Mouse (Mus musculus) bone marrow macrophage, adult 2 months (primary cell): ENCODE results near the gene Gm27021. TPM values are rescaled to one million over a fixed set of nuclear protein-coding genes. Genes with fewer than 3 reads are reported as not detected.

Experiments used
- H3K27ac ChIP-seq: 2 replicates; pipeline ENCODE4 v1.5.1; 2012; ENCODE audit warnings: low read depth, low read length; ENCODE audit not compliant: insufficient read depth
- H3K4me1 ChIP-seq: 2 replicates; pipeline ENCODE4 v1.6.1; 2012; ENCODE audit warnings: low read length; ENCODE audit not compliant: control insufficient read depth, insufficient read depth
- H3K4me3 ChIP-seq: 2 replicates; pipeline ENCODE4 v1.5.1; 2012; ENCODE audit warnings: mild to moderate bottlenecking, low read length, moderate library complexity; ENCODE audit not compliant: insufficient read depth
- CTCF ChIP-seq: IDR thresholded peaks from 2 replicates; pipeline ENCODE4 v1.5.1; 2012; ENCODE audit warnings: low read depth, mild to moderate bottlenecking, low read length, moderate library complexity
- POLR2A ChIP-seq: IDR thresholded peaks from 2 replicates; pipeline ENCODE4 v1.6.1; 2012; ENCODE audit warnings: mild to moderate bottlenecking, low read depth, low read length, borderline replicate concordance
- polyA plus RNA-seq: library from polyadenylated mRNA; stranded (reverse); fragments of >200 nt; gene quantifications from 2 replicates; pipeline ENCODE4 v1.2.4, GENCODE M21; 2012; ENCODE audit not compliant: missing spikeins, insufficient read depth, insufficient read length

Gene Gm27021
- polyA plus RNA-seq, result not detected in 2 replicates

DNA sequence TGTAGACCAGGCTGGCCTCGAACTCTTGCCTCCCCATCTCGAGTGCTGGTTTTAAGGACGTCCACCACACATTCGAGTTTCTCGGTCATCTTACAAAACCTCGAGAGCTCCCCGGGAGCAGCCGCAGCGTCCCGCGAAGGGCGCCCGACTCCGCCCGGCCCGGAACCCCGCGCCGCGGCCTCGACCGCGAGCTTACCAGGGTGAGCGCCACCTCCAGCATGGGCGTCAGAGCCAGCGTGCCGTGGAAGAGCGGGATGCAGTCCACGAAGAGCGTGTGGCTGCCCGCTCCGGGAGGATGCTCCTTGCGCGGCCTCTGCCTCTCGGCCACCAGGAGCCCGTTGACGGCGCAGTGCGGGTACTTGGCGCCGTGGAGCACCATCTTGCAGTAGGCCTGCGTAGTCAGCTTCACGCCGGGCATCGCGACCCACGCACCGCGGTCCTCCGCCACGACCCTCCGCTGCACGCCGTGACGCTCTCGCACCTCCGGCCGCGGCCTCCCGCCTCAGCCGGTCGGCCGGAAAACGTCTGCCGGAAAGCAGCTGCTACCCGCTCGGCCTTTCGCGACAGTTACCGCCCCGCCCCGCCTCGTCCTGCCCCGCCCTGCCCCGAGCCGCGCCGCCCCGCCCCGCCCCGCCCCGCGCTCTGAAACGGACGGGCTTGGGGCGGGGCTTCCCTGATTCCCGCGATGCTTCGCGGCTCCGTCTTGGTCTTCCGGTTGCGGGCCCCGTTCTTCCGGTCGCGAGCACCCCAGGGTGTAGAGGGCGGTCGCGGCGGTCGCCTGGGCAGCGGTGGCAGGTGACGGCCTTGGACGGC lies at the start of gene Gm27021, which contains the start of gene Cox4i1:
Gene Gm27021, minus strand, starts transcription at position 519 of the 813 bp plus-strand sequence.
Gene Cox4i1, plus strand, starts transcription at position 662 of the 813 bp plus-strand sequence.
- Histone ChIP-seq H3K4me1 (peaks cover 54% of the 10 kb centered on the region), H3K27ac (peak within 1 kb of the TSS; percentile 75), H3K4me3 (peak within 1 kb of the TSS; percentile 99)
- no peak for TF ChIP-seq CTCF
- TF ChIP-seq POLR2A, result no peak

DNA sequence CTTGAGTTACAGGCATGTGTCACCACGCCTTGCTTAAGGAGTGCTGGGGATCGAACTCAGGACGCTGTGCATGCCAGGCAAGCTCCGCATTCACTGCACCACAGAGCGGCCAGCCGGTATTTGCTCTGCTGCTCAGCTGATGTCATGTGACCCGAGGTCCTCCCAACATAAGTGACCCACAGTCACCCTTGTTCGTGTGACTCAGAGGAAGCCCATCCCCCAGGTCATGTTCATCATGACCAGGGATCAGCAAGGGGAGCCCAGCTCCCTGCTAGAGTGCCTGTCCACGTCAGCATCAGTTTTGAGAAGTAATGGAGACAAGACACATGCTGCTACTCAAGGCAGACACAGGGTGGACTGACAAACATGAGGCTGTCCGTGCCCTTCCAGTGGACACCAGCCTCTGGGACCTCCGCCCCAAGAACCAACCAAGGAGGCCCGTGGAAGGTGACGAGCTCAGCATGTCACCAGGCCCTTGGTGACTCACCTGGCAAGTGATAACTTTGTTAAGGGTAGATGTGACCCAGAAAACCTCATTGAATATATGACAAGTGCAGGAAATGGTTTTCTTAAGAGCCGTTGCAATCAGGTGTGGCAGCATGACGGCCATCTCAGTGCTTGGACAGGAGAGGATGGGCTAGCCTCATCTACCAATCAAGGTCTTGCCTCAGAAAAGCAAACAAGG lies 48.3 kb upstream of the Gm27021 start:
- Histone ChIP-seq H3K4me1 (peaks cover 34% of the 10 kb centered on the region), H3K4me3 (no peak overlapping the region), H3K27ac (peak overlapping the region; percentile 91)
- TF ChIP-seq POLR2A, result no peak
- no peak for TF ChIP-seq CTCF

DNA sequence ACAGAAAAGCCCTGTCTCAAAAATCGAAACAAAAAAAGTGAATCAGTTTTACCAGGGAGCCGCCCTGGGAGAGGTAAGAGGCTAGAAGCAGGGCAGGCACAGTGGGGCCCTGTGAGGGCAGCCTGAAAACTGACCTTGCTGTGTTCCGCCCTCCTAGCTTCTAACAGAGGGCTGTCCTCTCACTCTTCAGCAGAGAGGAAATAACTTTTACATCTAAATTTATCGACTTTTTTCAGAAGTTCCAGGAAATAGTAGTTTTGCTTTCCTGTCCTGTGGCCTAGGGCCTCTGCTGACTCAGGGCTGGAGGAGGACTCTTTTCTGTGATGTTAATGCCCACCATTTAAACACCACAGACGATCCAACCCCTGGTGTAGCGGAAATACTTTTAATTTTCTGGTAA lies 47.3 kb upstream of the Gm27021 start:
- no peak overlapping the region for H3K4me3 ChIP-seq
- H3K27ac ChIP-seq, result peak overlapping the region; percentile 91
- TF ChIP-seq POLR2A (no peak), CTCF (no peak)
- H3K4me1 ChIP-seq, result peaks cover 39% of the 10 kb centered on the region

DNA sequence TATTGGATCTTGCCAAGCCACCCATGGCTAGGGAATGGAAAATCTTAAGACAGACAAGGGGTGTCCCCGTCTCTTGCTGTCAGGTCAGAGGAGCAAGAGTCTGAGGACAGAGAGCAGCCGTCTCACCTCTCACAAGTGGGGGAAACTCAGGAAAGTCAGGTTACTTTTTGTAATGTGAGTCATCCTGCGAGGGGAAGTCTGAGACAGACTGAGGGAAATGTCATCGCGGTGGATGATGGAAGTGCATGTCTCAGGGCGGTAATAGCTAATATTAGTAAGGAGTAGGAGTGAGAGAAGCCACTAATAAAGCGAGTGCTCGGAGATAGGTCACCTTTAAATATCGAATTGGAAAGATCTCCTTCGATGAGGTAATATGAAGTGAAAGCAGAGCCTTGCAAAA lies 41.3 kb upstream of the Gm27021 start:
- Histone ChIP-seq H3K4me1 (peaks cover 32% of the 10 kb centered on the region), H3K4me3 (no peak overlapping the region), H3K27ac (no peak overlapping the region)
- no peak for TF ChIP-seq CTCF
- TF ChIP-seq POLR2A, result no peak

DNA sequence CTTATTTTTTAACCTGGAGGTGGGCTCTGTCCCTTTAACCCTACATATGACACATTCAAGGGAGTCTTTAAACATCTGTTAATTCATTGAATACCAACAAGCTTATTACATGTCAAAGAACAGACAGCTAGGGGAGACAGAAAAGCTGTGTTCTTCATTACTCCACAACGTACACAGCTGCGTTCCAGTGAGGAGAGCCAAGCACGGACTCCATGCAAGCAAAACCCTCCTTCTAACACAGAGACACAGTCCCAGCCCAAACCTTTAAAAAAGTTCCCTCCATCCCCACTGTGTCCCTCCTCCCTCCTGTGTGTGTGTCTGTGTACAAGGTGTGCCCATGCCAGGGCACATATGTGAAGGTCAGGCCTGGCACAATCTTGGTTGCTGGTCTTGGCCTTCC lies 38.3 kb upstream of the Gm27021 start:
- Histone ChIP-seq H3K4me3 (no peak overlapping the region), H3K4me1 (peaks cover 55% of the 10 kb centered on the region), H3K27ac (no peak overlapping the region)
- TF ChIP-seq CTCF, result no peak
- TF ChIP-seq POLR2A, result no peak

DNA sequence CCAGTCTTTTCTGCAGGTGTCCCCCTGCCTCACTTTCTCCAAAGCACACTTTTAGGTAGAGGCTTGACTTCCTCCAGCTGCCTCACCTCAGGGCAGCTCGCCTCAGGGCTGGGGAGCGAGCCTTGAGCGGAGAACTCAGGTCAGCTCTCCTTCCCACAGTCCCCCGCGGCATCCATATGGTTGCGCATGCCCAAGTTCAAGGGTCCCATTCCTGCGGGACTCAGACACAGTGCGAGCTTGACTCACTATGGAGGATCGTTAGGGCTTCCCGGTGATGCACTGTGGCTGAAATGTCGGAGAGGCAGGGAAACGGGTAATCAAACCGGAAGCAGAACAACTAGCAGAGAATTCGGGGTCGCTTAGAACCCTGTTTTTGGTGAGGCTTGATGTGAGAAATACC lies 37.3 kb upstream of the Gm27021 start:
- Histone ChIP-seq H3K4me1 (peaks cover 59% of the 10 kb centered on the region), H3K4me3 (no peak overlapping the region), H3K27ac (no peak overlapping the region)
- TF ChIP-seq POLR2A, result no peak
- no peak for TF ChIP-seq CTCF

DNA sequence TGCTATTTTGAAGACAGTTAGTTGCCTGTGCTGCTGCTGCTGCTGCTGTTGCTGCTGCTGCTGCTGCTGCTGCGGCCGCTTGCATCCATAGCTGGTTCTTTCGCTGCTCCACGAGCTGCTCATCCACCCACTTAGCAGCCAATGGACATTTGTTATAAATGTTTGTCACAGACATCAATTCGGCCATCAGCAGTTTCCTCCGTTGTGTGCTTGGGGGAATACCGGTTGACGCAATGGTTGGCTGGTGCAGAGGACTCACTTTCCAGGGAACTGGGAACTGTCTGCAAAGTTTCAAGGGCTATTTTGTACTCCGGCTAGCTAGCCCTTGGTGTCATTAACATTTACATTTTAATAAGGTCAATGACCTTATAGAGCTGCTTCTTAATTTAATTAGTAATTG lies 36.3 kb upstream of the Gm27021 start:
- Histone ChIP-seq H3K4me3 (no peak overlapping the region), H3K4me1 (peaks cover 59% of the 10 kb centered on the region)

DNA sequence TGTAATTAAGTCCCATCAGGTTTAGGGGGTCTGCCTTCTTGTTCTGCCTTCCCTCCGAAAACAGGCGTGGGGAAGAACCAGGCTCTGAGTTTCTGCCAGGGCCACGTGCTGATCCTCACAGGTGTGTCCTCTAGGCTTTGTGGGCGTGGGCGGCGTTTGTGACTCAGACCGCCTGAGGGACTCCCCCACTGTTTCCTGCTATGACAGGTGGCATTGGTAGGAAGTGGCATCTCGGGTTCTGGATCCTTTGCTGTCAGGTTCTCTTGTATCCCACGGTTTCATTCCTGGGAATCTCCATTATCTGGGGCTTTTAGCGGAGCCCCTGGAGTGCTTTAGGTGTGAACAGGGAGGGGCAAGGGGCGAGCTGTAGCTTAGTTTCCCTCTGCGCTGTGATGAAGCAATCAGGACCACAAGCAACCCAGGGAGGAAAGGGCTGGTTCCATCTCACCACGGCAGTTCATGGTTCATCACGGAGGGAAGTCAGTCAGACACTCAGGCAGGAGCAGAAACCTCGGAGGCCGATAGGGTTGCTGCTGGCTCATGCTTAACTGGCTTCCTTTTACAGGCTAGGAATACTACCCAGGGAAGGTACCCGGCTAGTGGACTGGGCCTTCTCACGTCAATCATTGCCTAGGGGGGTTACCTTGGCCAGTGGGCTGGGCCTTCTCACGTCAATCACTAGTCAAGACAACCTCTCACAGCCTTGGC lies 34.0 kb upstream of the Gm27021 start:
- no peak overlapping the region for H3K4me3 ChIP-seq
- H3K27ac ChIP-seq, result no peak overlapping the region
- no peak for TF ChIP-seq POLR2A
- TF ChIP-seq CTCF, result no peak
- peaks cover 64% of the 10 kb centered on the region for H3K4me1 ChIP-seq

More for the DNA sequence above, 36.3 kb upstream of the Gm27021 start:
- H3K27ac ChIP-seq, result no peak overlapping the region
- TF ChIP-seq CTCF (no peak), POLR2A (no peak)

DNA sequence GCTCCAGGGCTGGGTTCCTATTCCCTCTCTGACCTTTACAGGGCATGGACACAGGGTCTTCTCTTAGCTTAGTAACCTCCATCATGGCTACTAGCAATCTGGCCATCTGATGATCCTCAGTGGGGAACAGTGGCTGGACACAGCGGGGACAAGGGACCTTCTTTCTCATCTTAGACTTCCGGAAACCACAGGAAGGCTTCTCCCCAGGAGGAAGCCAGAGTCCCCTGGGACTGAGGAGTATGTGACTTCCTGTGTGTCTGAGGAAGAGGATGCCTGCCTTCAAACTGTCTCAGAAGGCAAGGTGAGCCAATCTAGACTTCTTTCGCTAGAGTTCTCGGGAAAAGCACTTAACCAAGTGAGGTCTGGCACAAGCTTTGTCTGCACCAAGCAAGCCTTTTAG lies 32.2 kb upstream of the Gm27021 start:
- H3K4me1 ChIP-seq, result peaks cover 81% of the 10 kb centered on the region
- no peak overlapping the region for H3K4me3 ChIP-seq
- TF ChIP-seq POLR2A (no peak), CTCF (no peak)
- H3K27ac ChIP-seq, result peak overlapping the region; percentile 46
